In genomic region chr12:103763083-103763482, GRCm38 (mm10) we compare ENCODE assay signal across 11 mouse cellular contexts. TPM values are rescaled to one million over a fixed set of nuclear protein-coding genes. Genes with fewer than 3 reads are reported as not detected.
DNase-seq lines count a peak whose midpoint lies in the region; ATAC-seq and TF ChIP-seq lines count a peak whose summit lies in the region.
"Not testable (repeated sequence)": the region's sequence is repeated elsewhere in the genome, so short reads cannot be mapped to it uniquely, and the experiment has no call there.
"Had no signal": no experiment of that assay in that cellular context is flagged by ENCODE, and none has a peak within 500 bp of the region (broad histone marks: within the 10 kb centered on the region; RNA-seq: fewer than 3 reads in every experiment).

No protein-coding gene starts in this region.

- not testable (repeated sequence) for H3K9ac ChIP-seq in liver, adult 2 months (ENCODE audit: low read depth, low read length); liver, postnatal 0 days (replicated peaks)

- not testable (repeated sequence) for H3K27ac ChIP-seq in liver, adult 2 months (replicated peaks; ENCODE audit: insufficient read depth, low read depth, low read length); liver, postnatal 0 days (ENCODE audit: low read depth)

- ATAC-seq in liver, postnatal 0 days: peak; percentile 50

- H3K27me3 ChIP-seq in liver, adult 2 months (ENCODE audit: control insufficient read depth, insufficient read depth, low read length); liver, postnatal 0 days (ENCODE audit: insufficient read depth, low read length): not testable (repeated sequence)

- H3K4me2 ChIP-seq in liver, postnatal 0 days (ENCODE audit: low read depth, low read length): not testable (repeated sequence)

- H3K9me3 ChIP-seq in liver, postnatal 0 days (ENCODE audit: low read length): not testable (repeated sequence)

- TF ChIP-seq POLR2A in liver, adult 2 months (IDR thresholded peaks at IDR 0.05; ENCODE audit: extremely low read depth, insufficient read depth, low read length): not testable (repeated sequence)

- TF ChIP-seq CTCF in liver, adult 2 months (IDR thresholded peaks at IDR 0.05; ENCODE audit: low read depth, low read length); liver, postnatal 0 days (IDR thresholded peaks at IDR 0.05; ENCODE audit: low read depth): not testable (repeated sequence)

- H3K4me1 ChIP-seq in liver, adult 2 months (ENCODE audit: control insufficient read depth, insufficient read depth, low read length); liver, postnatal 0 days (ENCODE audit: insufficient read depth): not testable (repeated sequence)

- H3K4me3 ChIP-seq in liver, adult 2 months (ENCODE audit: insufficient read depth, low read depth, low read length); liver, postnatal 0 days (ENCODE audit: low read depth, low read length): not testable (repeated sequence)

- WGBS in liver, adult 2 months: 28% methylated on average over 3 of the region's 3 CpGs
- WGBS in liver, postnatal 0 days (ENCODE audit: insufficient replicate concordance): 69% methylated on average over 3 of the region's 3 CpGs

- peaks cover 24% of the 10 kb centered on the region for H3K36me3 ChIP-seq in liver, adult 2 months (ENCODE audit: control insufficient read depth, insufficient read depth, low read length)
- not testable (repeated sequence) for H3K36me3 ChIP-seq in liver, postnatal 0 days (replicated peaks; ENCODE audit: insufficient read depth, low read length)

- DNase-seq in liver, adult 2 months (ENCODE audit: extremely low read depth, low read depth, low spot score): peak; percentile 54
- not testable (repeated sequence) for DNase-seq in liver, postnatal 0 days

- H3K79me2 ChIP-seq in liver, adult 2 months (ENCODE audit: control insufficient read depth, insufficient read depth, low read length): not testable (repeated sequence)

- not testable (repeated sequence) for TF ChIP-seq EP300 in liver, postnatal 0 days (IDR thresholded peaks at IDR 0.05; ENCODE audit: low read depth)

RNA-seq across cellular contexts. Expression of gene Serpina1d, which starts 10.3 kb away (rescaled TPM):
- 5,740 and 5,936 TPM in 2 replicates for total RNA-seq in liver, adult 2 months (2014; rRNA removed)
- polyA plus RNA-seq in liver, adult 2 months (2012; rRNA removed): 7,463 and 8,304 TPM in 2 replicates
- polyA plus RNA-seq in liver, postnatal 0 days (2015; fragmentation: Nextera tagmentation; extraction: Ambion mirVana): 2,720 and 2,731 TPM in 2 replicates
- total RNA-seq: CH12.LX, ES-E14, G1E, MEL had no signal
- polyA plus RNA-seq: activated CD4-positive, CD25-positive, alpha-beta regulatory T cell, adult 4 months; brain, embryonic 14.5 days; CD4-positive, CD25-positive, alpha-beta regulatory T cell, adult 4 months; cerebellum, adult 2 months; G1E; Patski had no signal
